ENCODE assay signal across 23 mouse cellular contexts in the genomic region with DNA sequence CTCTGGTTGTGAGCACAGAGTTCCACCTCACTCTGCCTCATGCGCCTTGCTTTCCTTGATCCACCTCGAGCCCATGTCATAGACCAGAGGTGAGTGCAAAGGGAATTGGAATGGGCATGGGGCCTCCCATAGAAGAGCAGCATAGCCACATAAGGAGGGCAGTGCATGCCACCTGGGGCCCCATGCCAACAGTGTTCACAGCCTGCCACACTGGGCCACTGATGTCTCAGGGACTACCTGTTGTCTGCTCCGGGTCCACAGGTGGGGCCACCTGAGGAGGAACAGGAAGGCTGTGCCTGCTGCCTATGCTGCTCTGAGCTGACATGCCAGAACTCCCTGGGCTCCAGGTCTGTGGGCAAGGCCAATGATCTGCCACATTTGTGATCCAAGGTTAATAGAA.
DNase-seq lines count a peak whose midpoint lies in the region; ATAC-seq and TF ChIP-seq lines count a peak whose summit lies in the region.
"Had no signal": no experiment of that assay in that cellular context is flagged by ENCODE, and none has a peak within 500 bp of the region (broad histone marks: within the 10 kb centered on the region; RNA-seq: fewer than 3 reads in every experiment).

No protein-coding gene starts in this region.

- H3K27ac ChIP-seq in cerebellum, adult 2 months (ENCODE audit: insufficient read depth, low read length), result no peak overlapping the region
- H3K27ac ChIP-seq in midbrain, postnatal 0 days (ENCODE audit: low read depth, low read length), result no peak overlapping the region
- H3K27ac ChIP-seq in midbrain, embryonic 16.5 days (ENCODE audit: low read length), result no peak overlapping the region
- H3K27ac ChIP-seq: forebrain, embryonic 10.5 days; forebrain, embryonic 13.5 days; heart, adult 2 months; hindbrain, embryonic 13.5 days; hindbrain, postnatal 0 days had no signal

- TF ChIP-seq CTCF in cerebellum, adult 2 months (IDR thresholded peaks at IDR 0.05; ENCODE audit: borderline replicate concordance, insufficient read depth, low read depth, low read length), result no peak
- TF ChIP-seq CTCF in midbrain, postnatal 0 days (IDR thresholded peaks at IDR 0.05), result no peak

- 0 out of 2 replicates have a peak, but pooled peaks have one; percentile 29 for ATAC-seq in cerebellum, adult (ENCODE audit: insufficient number of reproducible peaks, low FRiP score, low TSS enrichment)
- no peak for ATAC-seq in megakaryocyte, adult 5-6 weeks (ENCODE audit: poor library complexity, severe bottlenecking)
- 0 out of 2 replicates have a peak, but pooled peaks have one; percentile 31 for ATAC-seq in midbrain, postnatal 0 days (ENCODE audit: low FRiP score)
- no peak for ATAC-seq in midbrain, embryonic 16.5 days
- ATAC-seq: activated CD4-positive, CD25-positive, alpha-beta regulatory T cell, adult 4 months; forebrain, embryonic 13.5 days; forebrain, embryonic 16.5 days; hindbrain, postnatal 0 days; inflammation-experienced regulatory T-cells, adult 6 months had no signal

- H3K4me1 ChIP-seq in cerebellum, adult 2 months (ENCODE audit: control insufficient read depth, insufficient read depth, low read length), result no peaks in the 10 kb centered on the region
- no peaks in the 10 kb centered on the region for H3K4me1 ChIP-seq in megakaryocyte, embryonic 14.5 days
- no peaks in the 10 kb centered on the region for H3K4me1 ChIP-seq in midbrain, postnatal 0 days (ENCODE audit: insufficient read depth, low read length)
- H3K4me1 ChIP-seq in midbrain, embryonic 16.5 days (ENCODE audit: control insufficient read depth, insufficient read depth, low read length), result no peaks in the 10 kb centered on the region
- H3K4me1 ChIP-seq: forebrain, embryonic 10.5 days; forebrain, embryonic 13.5 days; hindbrain, embryonic 13.5 days had no signal

- no peak overlapping the region for H3K9ac ChIP-seq in midbrain, postnatal 0 days (replicated peaks; ENCODE audit: low read length, poor library complexity, severe bottlenecking)
- H3K9ac ChIP-seq in midbrain, embryonic 16.5 days (ENCODE audit: low read depth, low read length), result no peak overlapping the region
- H3K9ac ChIP-seq: forebrain, embryonic 13.5 days; hindbrain, embryonic 13.5 days had no signal

- 63% methylated on average over 3 of the region's 3 CpGs for WGBS in cerebellum, adult 2 months
- whole genome bisulfite sequencing in midbrain, postnatal 0 days, result 78% methylated on average over 3 of the region's 3 CpGs
- 82% methylated on average over 3 of the region's 3 CpGs for WGBS in midbrain, embryonic 16.5 days

- no peak overlapping the region for H3K4me3 ChIP-seq in cerebellum, adult 2 months (replicated peaks; ENCODE audit: insufficient read depth, low read depth, low read length)
- peak overlapping the region; percentile 2 for H3K4me3 ChIP-seq in megakaryocyte, embryonic 14.5 days (replicated peaks)
- no peak overlapping the region for H3K4me3 ChIP-seq in midbrain, postnatal 0 days (ENCODE audit: low read depth, low read length)
- H3K4me3 ChIP-seq in midbrain, embryonic 16.5 days (ENCODE audit: low read depth, low read length), result no peak overlapping the region
- H3K4me3 ChIP-seq: forebrain, embryonic 10.5 days; forebrain, embryonic 13.5 days; heart, adult 2 months; hindbrain, embryonic 13.5 days had no signal

- no peak for DNase-seq in cerebellum, adult 2 months
- peak; percentile 90 for DNase-seq in heart, adult 11 months
- DNase-seq in heart, adult 9 months (ENCODE audit: low spot score in 2 of 2), result no peak
- no peak for DNase-seq in midbrain, postnatal 0 days (ENCODE audit: low spot score)
- DNase-seq: adrenal gland, adult 8-10 months; adrenal gland, postnatal 25 days; cerebellum, adult 18-20 months; cerebellum, adult 9-11 months; cerebellum, postnatal 25 days; gastrocnemius, postnatal 14 days; heart, adult 2 months had no signal

- H3K27me3 ChIP-seq in cerebellum, adult 2 months (ENCODE audit: control insufficient read depth, insufficient read depth, low read length), result no peaks in the 10 kb centered on the region
- no peaks in the 10 kb centered on the region for H3K27me3 ChIP-seq in megakaryocyte, embryonic 14.5 days (replicated peaks)
- no peaks in the 10 kb centered on the region for H3K27me3 ChIP-seq in midbrain, postnatal 0 days (ENCODE audit: insufficient read depth, low read length)
- H3K27me3 ChIP-seq in midbrain, embryonic 16.5 days (ENCODE audit: control insufficient read depth, insufficient read depth, low read depth, low read length), result no peaks in the 10 kb centered on the region
- H3K27me3 ChIP-seq: forebrain, embryonic 13.5 days; hindbrain, embryonic 13.5 days had no signal

- no peak for TF ChIP-seq POLR2A in cerebellum, adult 2 months (IDR thresholded peaks at IDR 0.05; ENCODE audit: borderline replicate concordance, insufficient read depth, low read length)

- peaks cover 19% of the 10 kb centered on the region for H3K9me3 ChIP-seq in megakaryocyte, embryonic 14.5 days
- H3K9me3 ChIP-seq in midbrain, postnatal 0 days (ENCODE audit: low read length), result no peaks in the 10 kb centered on the region
- H3K9me3 ChIP-seq in midbrain, embryonic 16.5 days (replicated peaks; ENCODE audit: control insufficient read depth, low read length, poor library complexity, severe bottlenecking), result no peaks in the 10 kb centered on the region
- H3K9me3 ChIP-seq: forebrain, embryonic 10.5 days; forebrain, embryonic 13.5 days; hindbrain, embryonic 13.5 days had no signal

- no peaks in the 10 kb centered on the region for H3K36me3 ChIP-seq in megakaryocyte, embryonic 14.5 days (replicated peaks; ENCODE audit: low read length)
- no peaks in the 10 kb centered on the region for H3K36me3 ChIP-seq in midbrain, postnatal 0 days (ENCODE audit: insufficient read depth, low read length)
- H3K36me3 ChIP-seq in midbrain, embryonic 16.5 days (ENCODE audit: control insufficient read depth, insufficient read depth, low read length), result no peaks in the 10 kb centered on the region
- H3K36me3 ChIP-seq: forebrain, embryonic 10.5 days; hindbrain, embryonic 13.5 days had no signal

- H3K4me2 ChIP-seq in midbrain, postnatal 0 days (ENCODE audit: low read depth, low read length, poor library complexity, severe bottlenecking), result no peak overlapping the region
- no peak overlapping the region for H3K4me2 ChIP-seq in midbrain, embryonic 16.5 days (ENCODE audit: low read length)
- H3K4me2 ChIP-seq: forebrain, embryonic 13.5 days; heart, embryonic 11.5 days; hindbrain, embryonic 13.5 days had no signal

Comparison
In these comparisons a context has a peak if more than half of its experiments do, and no peak if none do; other contexts are left out.
1. ATAC-seq: peak in cerebellum, adult (single experiment) and midbrain, postnatal 0 days (single experiment); none in megakaryocyte, adult 5-6 weeks (single experiment) and midbrain, embryonic 16.5 days (single experiment).